Mouse (Mus musculus) testis, postnatal 14 days (tissue): ENCODE results near the gene Tcf12.

Experiments used
- DNase-seq: peaks from one replicate; pipeline ENCODE4 v3.0.0; 2021; ENCODE audit warnings: low spot score

Gene Tcf12

DNA sequence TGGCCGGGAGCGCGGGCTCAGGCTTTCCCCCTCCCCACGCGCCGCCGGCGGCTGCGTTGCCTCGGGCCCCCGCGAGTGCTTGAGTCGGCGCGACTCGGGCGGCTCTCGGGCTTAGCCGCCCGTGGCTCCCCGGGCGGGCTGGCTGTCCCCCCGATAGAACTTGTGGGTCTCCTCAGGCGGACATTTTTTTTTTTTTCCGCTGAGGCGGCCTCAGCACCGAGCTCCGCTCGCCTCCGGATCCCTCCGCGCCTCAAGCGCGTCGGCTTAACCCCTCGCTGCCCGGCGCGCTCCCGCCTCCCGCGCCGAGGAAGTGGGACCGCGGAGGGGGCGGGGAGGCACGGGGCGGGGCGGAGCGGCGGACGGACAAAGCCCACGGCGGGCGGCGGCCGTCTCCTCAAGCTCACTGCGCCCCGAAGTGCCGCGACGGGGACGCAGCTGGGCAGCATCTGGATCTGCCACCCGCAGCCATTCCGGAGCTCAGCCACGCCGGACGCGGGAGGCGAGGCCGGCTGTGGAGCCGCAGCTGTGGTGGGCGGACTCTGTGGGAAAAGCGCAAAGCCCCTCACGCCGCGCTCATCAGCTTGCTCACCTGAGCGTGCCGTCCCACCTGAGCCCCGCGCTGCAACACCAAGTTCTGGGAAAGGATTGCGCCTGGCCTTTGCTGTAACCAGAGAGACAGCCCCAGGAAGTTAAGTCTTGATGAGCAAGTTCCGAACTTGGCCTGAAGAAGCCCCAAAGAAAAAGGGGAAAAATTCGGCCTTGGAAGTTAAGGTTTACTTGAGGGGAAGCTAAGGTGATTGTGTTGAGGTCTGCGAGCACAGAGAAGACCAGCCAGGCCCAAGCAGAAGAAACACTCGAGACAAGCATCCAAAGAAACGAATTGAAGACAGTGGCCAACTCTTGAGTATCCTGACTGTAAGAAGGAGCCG lies at the start of gene Tcf12:
Tcf12 (minus strand) TSS at position 250 of the 929 bp plus-strand sequence.
- DNase-seq: peak; percentile 91

DNA sequence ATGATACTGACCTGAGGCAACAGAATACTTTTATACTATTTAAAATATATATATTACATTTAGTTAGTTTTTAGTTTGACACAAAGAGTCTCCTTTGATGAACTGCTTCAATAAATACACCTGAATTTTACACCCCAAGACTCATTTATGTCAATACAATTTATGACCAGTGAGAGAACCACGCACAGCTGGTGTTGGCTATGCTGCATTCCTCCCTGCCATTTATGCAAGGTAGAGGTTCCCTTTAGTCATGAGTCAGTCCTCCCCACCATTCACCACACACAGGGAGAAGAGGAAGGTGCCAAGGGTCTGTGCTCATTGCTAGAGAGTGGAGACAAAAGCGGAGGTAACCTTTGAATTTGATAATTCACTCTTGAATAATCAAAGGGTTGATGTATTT lies 46.7 kb upstream of the Tcf12 start:
- DNase-seq: no peak

DNA sequence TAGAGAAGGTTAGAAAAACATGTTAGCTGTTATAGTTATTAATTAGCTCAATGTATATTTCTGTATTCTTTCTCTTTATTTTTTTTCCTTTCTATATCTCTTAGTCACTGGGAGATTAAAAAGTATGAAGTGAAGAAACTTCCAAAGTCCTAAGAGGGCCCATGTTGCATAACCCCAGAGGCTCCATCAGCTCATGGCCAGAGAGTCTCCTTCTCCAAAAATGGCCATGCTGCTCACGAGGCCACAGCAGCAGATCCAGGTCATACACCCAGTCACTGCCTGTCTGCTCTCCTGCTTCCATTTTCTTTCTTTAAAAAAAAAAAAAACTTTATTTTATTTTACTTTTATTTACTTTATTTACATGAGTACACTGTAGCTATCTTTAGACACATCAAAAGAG lies 45.4 kb upstream of the Tcf12 start:
- DNase-seq: no peak

DNA sequence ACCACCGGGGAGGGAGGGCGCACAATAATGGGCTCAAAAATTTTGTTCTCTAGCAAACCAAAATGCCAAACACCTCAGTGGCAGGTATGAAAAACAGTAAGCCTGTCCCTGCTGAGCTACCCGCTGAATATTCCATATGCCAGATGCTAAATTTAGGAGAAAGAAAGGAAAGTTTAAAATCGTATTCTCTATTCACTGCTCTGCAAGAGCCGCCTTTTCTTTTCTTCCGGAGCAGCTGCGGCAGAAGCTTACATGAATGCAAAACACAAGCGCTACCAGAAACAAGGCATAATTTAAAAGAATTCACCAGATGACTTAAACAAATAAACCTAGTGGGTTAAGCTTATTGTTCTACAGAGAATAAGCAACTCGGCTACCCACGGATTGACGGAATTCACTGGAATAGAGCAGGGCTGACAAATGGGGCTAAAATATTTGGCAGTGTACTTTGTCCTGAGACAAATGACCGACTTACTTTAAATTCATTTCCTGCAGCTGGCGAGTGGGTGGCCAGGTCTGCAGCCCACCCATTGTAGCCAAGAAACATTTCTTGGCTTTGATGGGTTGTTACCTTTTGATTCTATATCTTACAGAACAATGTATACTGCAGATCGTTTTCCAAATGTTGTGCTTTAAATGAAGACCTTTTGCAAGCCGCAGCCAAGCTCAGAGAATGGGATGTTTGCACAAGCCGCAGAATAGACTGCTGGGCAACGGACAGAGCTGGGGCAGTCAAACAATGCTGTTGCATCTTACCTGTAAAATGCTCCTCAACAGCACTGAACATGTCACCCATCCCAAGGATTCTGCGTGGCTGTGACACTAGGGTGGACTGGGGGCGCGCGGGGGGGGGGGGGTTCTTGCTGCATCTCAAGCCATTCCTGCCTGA lies 43.8 kb upstream of the Tcf12 start:
- DNase-seq: no peak

DNA sequence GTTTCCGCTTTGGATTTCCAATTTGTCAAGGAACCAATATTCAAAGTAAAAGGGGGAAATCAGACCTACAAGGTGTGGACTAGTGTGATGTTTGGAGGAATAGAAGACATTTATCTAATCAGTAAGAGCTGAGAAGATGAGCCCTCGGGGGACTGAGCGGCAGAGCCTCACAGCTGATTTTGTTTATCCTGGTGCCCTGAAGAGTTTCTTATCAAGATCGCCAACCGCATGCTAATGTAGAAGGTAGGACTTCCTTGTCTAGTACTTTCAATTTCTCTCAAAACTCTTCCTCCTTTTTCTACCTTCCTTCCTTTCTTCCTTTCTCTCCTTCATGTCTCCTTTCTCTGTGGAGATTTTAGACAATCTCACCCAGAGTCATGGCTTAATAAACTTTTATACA lies 32.5 kb upstream of the Tcf12 start:
- DNase-seq: no peak

DNA sequence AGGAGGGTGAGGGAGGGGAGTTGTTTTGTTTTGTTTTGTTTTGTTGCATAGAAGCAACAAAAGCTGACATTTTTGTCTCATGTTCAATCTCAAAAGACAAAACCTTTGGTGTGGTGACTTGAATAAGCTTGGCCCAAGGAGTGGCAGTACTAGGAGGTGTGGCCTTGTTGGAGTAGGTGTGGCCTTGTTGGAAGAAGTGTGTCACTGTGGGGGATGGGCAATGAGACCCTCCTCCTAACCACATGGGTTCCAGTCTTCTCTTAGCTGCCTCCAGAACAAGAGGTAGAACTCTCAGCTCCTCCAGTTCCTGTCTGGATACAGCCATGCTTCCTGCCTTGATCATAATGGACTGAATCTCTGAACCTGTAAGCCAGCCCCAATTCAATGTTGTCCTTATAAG lies 26.2 kb upstream of the Tcf12 start:
- no peak for DNase-seq

DNA sequence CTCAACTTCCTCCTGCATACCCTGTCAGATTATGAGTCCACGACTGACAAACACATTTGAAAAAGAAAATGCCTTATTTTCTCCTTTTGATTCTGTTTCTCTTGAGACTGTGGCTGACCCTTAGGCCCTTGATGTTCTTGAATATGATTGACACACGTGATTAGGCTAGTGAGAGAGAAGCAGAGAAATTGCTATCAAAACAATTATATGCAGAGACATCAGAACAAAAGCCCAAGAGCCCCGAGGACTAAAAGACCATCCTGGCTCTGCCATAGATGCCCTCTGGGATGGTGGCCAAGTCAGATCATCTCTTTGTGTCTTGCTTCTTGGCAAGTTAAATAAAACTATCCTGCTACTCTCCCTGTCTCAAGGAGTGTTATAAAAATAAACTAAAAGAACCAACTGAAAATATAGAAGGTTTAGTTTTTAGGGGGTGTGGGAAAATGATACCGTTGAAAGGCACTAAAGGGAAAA lies 22.1 kb upstream of the Tcf12 start:
- no peak for DNase-seq

DNA sequence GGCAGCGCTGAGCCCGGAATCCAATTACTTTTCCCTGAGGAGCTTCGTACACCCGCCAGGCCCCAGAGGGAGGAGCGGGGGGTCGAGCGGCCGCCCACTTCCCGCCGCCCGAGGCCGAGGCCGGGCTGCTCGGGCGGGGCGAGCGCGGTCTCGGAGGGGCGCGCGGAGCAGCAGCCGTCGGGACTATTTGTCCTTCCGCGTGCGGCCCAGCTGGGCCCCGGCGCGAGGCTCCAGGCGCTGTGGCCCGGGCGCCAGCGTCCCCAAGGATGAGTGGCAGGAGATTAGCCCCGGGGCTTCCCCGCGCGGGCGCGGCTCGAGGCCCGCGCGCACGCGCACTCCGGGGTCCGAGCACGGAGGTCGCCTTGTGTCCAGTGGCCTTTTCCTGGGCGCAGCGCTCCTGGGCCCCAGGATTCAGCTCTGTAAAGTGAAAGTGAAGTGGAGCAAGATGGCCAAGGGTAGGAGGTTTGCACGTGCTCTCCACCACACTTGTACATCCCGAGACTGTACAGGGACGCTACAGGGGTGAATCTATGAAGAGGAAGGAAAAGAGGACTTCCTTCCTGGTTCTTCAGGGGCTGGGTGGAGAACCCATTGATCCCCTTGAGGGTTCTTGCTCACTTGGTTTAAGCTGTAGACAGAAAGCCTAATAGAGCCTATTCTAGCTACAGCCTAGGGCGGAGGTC lies 21.6 kb upstream of the Tcf12 start:
- peak; percentile 91 for DNase-seq

DNA sequence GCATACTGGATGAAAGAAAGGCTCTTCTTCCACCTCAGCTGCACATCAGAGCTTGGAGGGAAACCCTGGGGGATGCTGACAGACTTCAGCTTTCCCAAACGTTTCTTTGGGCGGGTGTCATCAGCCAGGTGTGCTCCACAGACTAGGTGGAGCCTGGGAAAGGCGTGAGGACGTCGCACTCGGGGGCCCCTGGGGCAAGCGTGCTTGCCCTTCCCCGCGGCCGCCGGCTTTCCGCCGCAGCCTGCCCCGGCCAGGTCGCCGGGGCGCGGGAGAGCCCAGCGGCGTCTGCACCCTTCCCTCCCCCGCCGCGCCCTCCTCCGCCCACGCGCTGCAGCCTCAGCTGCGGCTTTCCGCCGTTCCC lies 21.0 kb upstream of the Tcf12 start:
- DNase-seq: no peak

DNA sequence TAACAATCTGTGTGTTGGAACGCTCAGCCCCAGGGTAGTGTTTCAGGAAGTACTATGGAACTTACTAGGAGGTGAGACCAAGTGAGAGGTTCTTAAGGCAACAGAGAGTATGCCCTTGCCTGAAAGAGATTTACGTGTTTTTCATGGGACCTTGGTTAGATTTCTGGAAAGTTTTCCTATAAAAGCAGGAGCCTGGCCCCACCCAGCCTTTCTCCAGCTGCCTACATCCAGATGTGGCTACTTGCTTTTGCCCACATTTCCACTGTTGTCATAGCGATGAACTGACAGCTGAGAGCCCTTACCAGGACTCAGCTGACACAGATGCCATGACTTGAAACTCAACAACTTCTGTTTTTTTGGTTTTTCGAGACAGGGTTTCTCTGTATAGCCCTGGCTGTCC lies 18.2 kb upstream of the Tcf12 start:
- no peak for DNase-seq

DNA sequence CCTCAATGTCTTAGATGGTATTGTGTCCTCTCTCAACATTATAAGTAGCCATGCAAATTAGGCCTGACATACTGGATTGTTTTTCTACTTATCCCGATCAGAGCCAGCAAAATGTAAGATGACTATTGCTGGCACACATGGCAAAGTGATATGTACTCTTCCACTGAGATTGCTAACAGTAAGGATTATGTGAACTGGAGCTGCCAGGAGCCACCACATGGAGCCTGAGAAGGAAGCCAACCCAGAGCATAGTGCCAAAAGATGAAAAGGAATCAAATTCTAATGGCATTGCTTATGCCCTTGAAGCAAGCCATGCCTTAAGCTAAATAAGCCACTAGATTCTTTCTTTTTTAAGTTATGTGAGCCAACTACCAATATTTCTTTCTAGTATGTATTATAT lies 13.8 kb upstream of the Tcf12 start:
- no peak for DNase-seq

DNA sequence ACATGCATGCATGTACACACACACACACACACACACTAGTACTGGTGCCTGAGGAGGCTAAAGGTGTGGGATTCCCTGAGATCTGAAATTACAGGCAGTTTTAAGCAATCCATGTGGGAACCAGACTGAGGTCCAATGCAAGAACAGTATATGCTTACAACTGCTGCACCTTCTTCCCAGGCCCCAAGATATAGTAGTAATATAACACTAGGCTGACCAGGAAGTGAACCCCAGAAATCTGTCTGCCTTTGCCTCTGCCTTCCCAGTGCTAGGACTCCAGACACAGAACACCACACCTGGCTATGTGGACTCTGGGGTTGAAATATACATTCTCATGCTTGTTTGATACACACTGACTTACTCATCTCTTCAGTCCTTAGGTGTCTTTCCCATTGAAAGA lies 6.8 kb upstream of the Tcf12 start:
- DNase-seq: no peak

DNA sequence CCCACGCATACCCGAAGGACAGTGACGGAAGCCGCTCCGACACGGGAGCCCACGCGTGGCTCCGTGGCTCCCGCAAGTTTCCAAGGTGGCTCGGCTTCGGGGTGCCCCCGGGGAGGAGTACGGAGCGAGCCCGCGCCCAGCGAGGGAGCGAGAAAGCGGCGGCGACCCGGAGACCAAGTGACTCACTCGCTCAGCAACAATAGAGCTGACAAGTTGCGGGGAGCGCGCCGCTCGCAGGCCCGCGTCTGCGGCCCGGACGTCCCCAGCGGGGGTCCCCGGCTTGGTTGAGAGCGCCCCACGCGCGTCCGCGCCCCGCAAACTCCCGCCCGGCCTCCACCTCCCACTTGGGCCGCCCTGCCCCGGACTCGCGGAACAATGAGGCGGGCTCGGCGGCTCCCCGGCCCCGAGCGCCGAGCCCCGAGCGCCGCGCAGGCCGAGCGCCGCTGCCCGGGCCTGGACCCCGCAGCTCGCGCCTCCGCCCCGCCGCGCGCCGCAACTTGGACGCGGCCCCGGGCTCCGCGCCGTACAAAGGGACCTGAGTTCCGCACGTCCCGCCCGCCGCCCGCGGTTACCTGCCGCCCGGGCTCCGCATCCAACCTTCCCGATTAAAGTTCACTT lies 558 bp downstream of the Tcf12 start:
- DNase-seq: peak; percentile 76

DNA sequence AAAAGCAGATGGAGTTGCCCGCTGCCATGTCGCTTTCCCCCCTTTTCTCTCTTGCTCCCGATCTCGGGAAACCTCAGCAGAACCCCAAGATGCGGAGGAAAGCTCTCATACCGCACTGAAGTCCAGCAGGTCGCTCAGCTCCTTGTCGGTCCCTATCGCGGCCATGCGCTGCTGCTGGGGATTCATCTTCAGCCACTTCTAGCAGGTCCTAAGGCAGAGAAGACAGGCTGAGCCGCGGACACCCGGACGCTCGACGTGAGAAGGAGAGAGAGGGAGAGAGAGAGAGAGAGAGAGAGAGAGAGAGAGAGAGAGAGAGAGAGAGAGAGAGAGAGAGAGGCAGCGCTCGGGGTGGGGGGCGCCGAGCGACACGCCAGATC lies 1.1 kb downstream of the Tcf12 start:
- DNase-seq: peak; percentile 68

DNA sequence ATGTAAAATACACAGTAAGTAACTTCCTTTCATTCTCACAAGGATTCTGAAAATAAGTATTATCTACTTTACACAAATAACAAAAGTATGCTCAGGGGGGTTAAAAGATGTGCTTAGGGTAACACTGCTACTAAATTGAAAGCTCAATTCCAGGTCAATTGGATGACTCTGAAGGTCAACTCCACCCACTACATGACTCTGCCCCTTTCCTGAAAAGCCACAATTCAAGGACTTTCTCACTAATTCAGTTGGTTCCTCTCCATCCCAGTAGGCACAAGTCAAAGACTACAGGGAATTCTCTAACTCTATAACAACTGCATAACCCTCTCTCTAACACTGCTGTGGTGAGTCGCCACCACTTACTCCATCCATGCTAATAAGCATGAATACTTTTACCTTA lies 8.2 kb downstream of the Tcf12 start:
- no peak for DNase-seq

DNA sequence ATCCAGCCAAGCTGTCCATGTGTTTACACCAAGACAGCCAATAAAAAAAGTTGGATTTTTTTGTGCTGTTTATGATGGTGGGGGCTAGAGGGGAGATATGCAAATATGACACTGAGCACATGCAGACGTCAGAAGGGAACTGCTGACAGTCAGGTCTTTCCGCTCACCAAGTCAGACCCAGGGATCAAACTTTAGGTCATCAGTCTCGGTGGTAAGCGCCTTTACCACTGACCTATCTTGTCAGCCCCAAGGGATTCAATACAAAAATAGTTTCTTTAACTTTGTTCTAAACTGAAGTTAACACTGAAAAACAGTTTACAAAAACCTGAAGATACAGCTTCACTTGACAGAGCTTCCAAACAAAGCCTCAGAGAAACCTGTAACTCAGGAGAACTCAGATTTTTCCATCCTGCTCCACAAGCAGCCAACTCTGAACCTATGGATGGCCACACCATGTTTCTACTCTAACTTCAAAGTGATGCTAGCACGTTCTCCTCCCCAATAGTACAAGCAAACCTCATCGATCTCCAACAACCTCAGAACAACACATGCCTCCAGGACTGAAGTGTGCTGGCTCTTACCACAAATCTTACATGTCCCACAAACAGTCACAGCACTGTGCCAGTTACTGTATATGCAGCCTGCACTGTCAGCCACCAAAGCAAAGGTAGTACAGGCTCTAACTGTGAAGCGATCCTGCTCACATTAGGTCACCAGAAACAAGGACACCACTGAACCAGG lies 11.6 kb downstream of the Tcf12 start:
- no peak for DNase-seq

DNA sequence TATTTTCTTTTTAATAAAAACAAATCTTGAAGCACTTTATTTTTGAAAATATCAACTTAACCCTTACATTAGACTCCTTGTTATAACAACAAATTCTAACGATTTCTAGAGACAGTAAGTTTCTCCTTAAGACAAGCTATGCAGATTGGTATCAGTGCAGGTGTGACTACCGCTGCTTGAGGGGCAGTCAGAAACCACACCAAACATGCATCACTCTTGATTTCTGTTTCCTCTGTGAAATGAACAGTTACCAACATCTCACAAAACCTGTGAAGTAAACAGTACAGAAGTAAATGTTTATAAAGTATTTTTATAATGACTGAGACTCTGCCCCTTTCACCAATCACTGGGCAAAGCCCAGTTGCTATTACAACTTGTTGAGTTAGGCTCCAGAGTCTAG lies 13.6 kb downstream of the Tcf12 start:
- no peak for DNase-seq

DNA sequence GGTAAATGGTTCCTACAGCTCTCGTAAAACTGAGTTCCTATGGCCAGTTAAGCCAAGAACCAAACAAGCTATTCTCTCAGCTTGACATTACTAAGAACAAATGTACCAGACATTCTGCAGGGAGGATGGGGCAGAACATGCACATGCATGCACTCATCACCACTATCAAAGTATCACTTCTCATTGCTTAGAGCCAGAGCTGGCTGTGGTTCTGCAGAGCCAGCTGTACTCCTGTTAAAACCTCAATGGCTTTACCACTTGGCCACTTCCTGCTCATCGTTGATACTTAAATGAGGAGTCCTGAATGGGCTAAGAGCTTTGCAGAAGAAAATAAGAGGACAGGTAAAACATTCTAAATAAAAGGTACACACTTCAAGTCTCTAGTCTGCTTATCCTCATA lies 14.6 kb downstream of the Tcf12 start:
- DNase-seq: no peak

DNA sequence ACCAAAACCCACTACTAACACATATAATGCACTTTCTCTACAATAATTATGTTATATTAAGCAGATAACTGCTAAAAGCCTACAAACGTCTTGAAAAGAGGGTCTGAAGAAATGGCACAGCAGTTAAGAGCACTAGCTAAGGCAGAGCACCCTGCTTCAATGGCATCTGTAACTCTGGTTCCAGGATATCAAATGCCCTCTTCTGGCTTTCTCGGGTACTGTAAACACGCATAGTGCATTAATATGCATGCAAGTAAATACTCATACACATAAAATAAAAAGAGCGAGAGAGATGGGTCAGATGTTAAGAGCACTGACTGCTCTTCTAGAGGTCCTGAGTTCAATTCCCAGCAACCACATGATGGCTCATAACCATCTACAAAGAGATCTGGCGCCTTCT lies 17.0 kb downstream of the Tcf12 start:
- DNase-seq: no peak

DNA sequence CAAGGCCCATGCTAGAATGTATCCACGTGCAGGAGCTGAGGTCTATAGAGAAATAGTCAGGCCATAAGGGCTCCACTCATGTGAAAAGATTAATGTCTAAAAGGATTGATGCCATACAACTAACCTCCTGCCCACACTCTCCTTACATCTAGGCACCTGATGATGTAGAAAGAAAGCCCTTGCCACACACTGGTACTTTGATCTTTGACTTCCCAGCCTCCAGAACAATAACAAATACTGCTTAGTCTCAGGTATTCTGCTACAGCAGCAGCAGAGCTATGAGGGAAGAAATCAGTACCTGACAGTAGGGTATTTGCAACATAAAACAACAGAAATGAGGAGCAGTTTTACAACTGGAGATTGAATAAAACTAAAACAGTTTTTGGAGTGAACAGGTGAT lies 19.5 kb downstream of the Tcf12 start:
- no peak for DNase-seq

DNA sequence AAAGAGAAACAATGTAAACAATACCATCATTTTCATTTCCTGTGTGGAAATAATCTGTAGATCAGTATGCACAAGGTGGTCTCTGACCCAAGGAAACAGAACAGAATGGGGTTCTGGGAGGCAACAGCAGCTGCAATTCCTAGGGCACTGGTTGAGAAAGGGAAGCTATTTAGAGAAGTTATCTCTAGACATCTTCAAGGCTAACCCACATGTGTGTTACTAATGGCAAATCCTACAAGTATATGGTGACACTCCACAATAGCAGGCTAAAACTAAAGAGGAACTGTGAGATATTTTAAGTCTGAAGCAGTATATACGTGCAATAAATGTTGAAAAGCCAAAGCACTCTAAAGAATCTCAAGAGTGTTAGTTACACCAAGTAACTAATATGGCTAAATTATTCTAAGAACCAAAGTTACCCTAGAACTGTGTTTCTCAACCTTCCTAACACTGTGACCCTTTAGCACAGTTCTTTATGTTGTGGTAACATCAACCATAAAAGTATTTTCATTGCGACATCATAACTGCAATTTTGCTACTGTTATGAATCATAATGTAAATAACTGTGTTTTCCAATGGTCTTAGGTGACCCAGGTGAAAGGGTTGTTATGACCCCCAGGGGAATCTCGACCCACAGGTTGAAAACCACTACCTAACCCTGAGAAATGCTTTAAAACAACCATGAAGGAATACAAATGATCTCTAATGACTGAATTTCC lies 22.6 kb downstream of the Tcf12 start:
- DNase-seq: no peak
